In genomic region chr16:5765143-5765542, GRCm38 (mm10) we compare ENCODE assay signal across 10 mouse cellular contexts.
A peak's percentile ranks its signal among the peaks of the same experiment; 100 is the strongest.
DNase-seq lines count a peak whose midpoint lies in the region; ATAC-seq and TF ChIP-seq lines count a peak whose summit lies in the region.
"Had no signal": no experiment of that assay in that cellular context is flagged by ENCODE, and none has a peak within 500 bp of the region (broad histone marks: within the 10 kb centered on the region; RNA-seq: fewer than 3 reads in every experiment).

No protein-coding gene starts in this region.

- H3K9ac ChIP-seq in kidney, embryonic 15.5 days = no peak overlapping the region

- no peak overlapping the region for H3K4me3 ChIP-seq in kidney, adult 2 months (ENCODE audit: insufficient read depth, low read depth, low read length)
- no peak overlapping the region for H3K4me3 ChIP-seq in kidney, embryonic 15.5 days (replicated peaks)

- 26% methylated on average over 4 of the region's 4 CpGs for WGBS in kidney, adult 2 months
- WGBS in kidney, embryonic 15.5 days = 30% methylated on average over 4 of the region's 4 CpGs

- no peak overlapping the region for H3K4me2 ChIP-seq in kidney, embryonic 15.5 days

- no peak for TF ChIP-seq POLR2A in kidney, adult 2 months (IDR thresholded peaks at IDR 0.05; ENCODE audit: low read depth, low read length)

- no peak overlapping the region for H3K27ac ChIP-seq in kidney, adult 2 months (ENCODE audit: insufficient read depth, low read depth, low read length)
- H3K27ac ChIP-seq in kidney, embryonic 15.5 days = no peak overlapping the region
- H3K27ac ChIP-seq: macrophage had no signal

- H3K4me1 ChIP-seq in kidney, adult 2 months (ENCODE audit: control insufficient read depth, insufficient read depth, low read length) = no peaks in the 10 kb centered on the region
- no peaks in the 10 kb centered on the region for H3K4me1 ChIP-seq in kidney, embryonic 15.5 days

- TF ChIP-seq CTCF in kidney, adult 2 months (conservative IDR thresholded peaks at IDR 0.05; ENCODE audit: insufficient read depth, insufficient read length, low read depth, low read length) = no peak

- H3K9me3 ChIP-seq in kidney, embryonic 15.5 days (replicated peaks) = no peaks in the 10 kb centered on the region

- DNase-seq in kidney, adult 2 months = peak; percentile 5
- peak; percentile 56 for DNase-seq in ES-CJ7 (ENCODE audit: low read depth, low spot score)
- peak; percentile 19 for DNase-seq in adrenal gland, adult 2 months
- peak; percentile 25 to 76 for DNase-seq in kidney, postnatal 36 days
- DNase-seq in urinary bladder, adult 2 months (ENCODE audit: low spot score) = no peak
- no peak for DNase-seq in frontal cortex, postnatal 36 days (ENCODE audit: low spot score in 2 of 2)
- no peak for DNase-seq in spleen, postnatal 36 days (ENCODE audit: low spot score in 2 of 2)

- no peak for ATAC-seq in kidney, embryonic 15.5 days (replicated peaks; ENCODE audit: low FRiP score)
- ATAC-seq: inflammation-experienced regulatory T-cells, adult 6 months had no signal

- no peaks in the 10 kb centered on the region for H3K36me3 ChIP-seq in kidney, adult 2 months (ENCODE audit: control insufficient read depth, insufficient read depth, low read length)
- no peaks in the 10 kb centered on the region for H3K36me3 ChIP-seq in kidney, embryonic 15.5 days

- H3K27me3 ChIP-seq in kidney, adult 2 months (replicated peaks; ENCODE audit: control insufficient read depth, insufficient read depth, low read length) = no peaks in the 10 kb centered on the region
- no peaks in the 10 kb centered on the region for H3K27me3 ChIP-seq in kidney, embryonic 15.5 days

Comparison
In these comparisons a context has a peak if more than half of its experiments do, and no peak if none do; other contexts are left out.
1. DNase-seq: peak in kidney, adult 2 months (single experiment), ES-CJ7 (single experiment), adrenal gland, adult 2 months (single experiment) and kidney, postnatal 36 days (2 of 2); none in urinary bladder, adult 2 months (single experiment), frontal cortex, postnatal 36 days (0 of 2) and spleen, postnatal 36 days (0 of 2).